Mouse (Mus musculus): ENCODE data around the gene Gm27179.
"Not testable (repeated sequence)": the region's sequence is repeated elsewhere in the genome, so short reads cannot be mapped to it uniquely, and the experiment has no call there.

The Gm27179 gene

DNA sequence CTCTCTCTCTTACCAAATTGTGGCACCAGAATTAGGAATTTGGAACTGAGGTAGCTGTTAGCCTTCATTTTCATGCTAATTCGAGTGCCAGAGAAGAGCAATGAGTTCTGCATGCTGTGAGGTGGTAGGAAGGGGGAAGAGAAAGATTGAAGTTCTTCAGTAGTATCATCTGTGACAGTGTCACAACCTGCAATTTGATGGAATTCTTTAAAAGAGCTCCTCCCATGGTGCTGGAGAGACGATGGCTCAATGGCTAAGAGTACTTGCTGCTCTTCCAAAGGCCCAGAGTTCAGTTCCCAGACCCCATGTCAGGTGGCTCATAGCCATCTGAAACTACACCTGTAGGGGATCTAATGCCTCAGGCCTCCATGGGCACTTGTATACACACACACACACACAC lies at the start of gene Gm27179:
Gene Gm27179, minus strand, starts transcription at position 101 of the 400 bp plus-strand sequence.
- not testable (repeated sequence) for DNase-seq

DNA sequence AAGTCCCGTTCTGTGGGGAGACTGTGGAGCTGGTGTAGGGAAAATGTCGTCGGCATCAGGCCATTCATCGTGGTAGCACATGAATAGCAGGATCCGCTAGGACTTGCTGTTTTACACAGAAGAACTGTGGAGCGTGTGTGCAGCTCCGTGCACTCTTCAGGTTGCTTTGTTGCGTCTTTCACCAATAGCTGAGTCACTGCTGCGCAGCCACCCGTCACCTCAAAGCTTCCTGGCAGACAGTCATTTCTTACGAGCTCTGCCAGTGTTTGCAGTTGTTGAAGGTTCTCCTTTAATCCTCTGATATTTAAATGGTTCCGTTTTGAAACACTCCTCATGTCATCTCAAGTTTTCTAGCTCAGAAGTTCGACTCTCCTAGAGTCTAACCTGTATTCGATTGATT lies 45.2 kb upstream of the Gm27179 start:
- DNase-seq = not testable (repeated sequence)

DNA sequence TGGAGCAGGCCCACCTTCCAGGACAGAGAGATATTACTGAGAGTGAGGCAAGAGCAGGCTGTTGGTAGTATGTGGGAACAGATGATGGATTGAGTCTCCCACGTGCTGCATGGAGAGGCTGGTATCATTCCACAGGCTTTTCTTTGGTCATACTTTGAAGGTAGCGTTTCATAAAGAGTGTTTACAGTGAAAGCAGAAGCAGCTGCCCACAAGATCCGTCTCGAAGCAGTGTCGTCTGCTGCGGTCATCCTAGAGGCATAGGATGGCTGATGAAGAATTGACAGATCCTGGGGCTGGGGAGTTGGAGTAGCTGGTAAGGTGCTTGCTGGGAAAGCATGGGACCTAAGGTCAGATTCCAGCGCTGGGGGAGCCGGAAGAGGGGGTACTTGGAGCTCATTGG lies 44.5 kb upstream of the Gm27179 start:
- DNase-seq = not testable (repeated sequence)

DNA sequence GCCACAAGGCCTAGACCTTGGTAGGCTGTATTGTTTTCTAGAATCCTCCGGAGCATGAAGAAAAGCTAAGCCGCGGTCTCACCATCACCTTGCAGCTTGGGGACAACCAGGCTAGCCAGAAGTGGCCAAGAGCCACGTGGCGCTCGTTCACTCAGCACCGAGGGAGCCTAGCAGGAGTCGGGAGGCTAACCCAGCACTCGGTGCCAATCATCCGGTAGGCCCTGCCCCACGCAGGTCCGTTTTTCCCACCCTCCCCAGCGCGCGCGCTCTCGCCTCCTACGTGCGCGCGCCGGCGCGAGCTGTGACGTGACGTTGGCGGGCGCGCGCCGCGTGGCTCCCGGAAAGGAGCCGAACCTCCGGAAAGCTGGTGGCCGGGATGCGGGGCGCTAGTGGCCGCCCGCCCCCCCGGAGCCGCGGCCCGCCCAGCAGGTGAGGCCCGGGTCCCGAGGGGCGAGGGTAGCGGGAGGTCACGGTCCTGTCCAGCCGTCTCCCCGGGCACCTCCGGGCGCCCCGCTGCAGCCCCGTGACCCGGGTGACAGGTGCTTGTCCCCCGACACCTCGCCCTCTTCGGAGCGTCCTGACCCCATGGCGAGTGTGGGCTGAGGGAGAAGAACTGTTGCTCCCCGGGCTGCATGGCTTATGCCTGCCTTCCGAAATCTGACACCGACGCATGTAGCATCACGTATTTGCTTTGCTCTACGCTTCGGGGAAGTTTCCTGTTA lies 42.9 kb upstream of the Gm27179 start, which contains the start of gene Entpd4b:
Gene Entpd4b, plus strand, starts transcription at position 315 of the 722 bp plus-strand sequence.
- DNase-seq = not testable (repeated sequence)

DNA sequence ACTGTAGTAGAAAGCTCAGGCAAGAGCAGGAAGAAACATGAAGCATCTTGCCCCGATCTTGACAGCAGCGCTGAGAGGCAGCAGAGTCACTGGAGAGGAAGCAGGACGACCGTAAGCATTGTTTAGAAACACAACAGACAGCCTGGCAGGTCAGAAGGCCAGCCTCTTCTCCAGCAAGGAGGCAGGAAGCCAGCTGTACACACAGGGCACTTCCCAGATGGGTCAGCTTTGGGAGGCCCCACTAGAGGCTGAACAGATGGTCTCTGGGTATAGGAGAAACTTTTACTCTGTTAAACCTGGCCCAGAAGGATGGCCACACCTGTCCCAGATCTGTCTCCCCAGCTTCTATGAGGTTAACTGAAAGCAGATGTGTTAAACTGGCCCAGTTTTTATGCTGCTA lies 35.0 kb upstream of the Gm27179 start:
- not testable (repeated sequence) for DNase-seq

DNA sequence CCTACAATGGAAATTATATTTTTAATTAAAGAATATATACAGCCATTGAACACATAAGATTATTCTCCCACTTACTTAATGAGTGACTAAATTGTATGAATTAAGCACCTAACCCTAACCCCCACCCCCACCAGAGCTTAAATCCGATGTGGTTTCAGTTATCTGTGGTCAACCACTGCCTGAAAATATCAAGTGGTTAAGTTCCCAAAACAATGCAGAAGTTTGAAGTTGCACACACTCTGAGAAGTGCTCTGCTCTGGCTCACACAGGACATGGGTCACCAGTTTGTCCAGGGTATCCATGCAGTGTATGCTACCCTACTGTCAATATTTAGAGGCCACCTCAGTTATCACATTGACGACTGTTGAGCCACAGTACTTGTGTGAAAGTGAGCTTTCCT lies 32.7 kb upstream of the Gm27179 start:
- not testable (repeated sequence) for DNase-seq

DNA sequence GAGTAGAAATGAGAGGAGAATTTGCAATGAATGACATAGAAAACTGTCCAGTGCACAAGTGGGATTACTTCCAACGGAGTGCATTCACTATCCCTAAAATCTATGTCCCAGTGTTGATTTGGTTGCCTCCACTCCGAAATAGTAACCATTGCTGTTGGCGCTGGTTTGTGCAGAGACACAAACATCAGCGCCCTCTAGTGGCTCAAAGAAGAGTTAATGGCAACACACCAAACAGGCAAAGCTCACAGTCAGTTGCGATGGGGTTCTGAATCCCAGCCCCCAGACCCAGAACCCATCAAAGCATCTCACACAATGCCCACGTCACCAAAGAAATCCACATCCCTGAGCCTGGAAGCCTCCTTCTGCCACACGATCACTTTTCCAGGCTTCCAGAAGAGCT lies 31.7 kb upstream of the Gm27179 start:
- DNase-seq = not testable (repeated sequence)

DNA sequence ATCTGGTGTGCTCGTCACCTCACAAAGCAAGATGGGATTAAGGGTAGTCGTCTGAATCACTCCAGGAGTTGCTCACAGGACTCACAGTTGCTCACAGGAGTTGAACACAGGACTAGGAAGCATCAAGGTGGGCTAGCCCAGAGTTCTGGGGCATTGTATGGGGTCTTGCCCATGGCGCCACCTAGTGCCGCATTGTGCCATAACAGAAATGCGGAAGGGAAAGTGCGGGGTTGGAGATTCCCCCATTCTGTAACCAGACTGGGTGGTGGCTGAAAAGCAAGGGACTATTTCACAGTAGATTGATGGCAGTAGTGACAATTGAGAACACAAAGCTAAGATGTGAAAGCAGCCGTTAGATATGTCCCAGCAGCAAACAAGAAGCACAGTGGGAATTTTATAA lies 30.3 kb upstream of the Gm27179 start:
- not testable (repeated sequence) for DNase-seq

DNA sequence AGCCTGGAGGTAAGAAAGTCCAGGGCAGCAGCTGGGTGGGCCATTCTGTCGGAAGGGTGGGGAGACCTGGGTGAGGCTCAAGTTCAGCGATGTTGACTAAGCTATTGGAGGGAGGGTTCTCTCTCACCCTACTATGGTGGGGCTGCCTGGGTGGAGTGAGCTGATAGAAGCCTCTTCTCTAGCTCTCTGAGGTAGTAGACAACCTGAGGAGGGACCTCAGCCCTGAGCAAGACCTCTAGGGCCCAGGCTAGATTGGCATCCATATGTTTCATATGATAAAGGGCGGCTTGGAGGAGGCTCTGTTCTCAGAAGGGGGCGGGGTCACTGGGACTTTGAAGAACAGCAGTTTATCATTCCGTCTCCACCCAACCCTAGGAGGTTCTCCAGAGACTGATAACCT lies 27.8 kb upstream of the Gm27179 start:
- not testable (repeated sequence) for DNase-seq

DNA sequence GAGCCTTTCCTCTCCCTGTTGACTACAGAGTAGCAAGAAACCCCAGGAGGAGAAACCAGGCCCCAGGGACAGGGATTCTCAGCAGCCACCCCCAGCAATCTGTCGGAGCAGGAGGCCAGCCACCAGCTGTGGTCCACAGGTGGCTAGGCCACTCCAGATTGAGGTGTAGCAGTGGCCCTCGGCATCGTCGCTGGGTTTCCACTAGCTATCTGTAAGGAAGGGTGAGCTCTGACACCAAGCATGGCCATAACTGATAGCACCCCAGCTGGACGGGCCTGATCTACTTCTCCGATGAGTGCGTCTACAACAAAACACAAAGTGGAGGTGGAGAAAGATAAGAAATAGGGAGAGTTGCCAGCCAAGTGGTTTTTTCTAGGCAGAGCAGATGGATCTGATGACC lies 24.2 kb upstream of the Gm27179 start:
- DNase-seq = not testable (repeated sequence)

DNA sequence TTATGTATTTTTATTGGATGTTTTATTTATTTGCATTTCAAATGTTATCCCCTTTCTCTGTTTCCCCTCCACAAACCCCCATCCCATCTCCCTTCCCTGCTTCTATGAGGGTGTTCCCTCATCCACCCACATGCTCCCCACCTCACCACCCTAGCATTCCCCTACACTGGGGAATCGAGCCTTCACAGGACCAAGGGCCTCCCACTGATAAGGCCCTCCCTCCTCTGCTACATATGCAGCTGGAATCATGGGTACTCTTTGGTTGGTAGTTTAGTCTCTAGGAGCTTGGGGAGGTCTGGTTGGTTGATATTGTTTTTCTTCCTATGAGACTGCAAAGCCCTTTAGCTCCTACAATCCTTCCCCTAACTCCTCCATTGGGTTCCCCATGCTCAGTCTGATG lies 13.9 kb upstream of the Gm27179 start:
- not testable (repeated sequence) for DNase-seq

DNA sequence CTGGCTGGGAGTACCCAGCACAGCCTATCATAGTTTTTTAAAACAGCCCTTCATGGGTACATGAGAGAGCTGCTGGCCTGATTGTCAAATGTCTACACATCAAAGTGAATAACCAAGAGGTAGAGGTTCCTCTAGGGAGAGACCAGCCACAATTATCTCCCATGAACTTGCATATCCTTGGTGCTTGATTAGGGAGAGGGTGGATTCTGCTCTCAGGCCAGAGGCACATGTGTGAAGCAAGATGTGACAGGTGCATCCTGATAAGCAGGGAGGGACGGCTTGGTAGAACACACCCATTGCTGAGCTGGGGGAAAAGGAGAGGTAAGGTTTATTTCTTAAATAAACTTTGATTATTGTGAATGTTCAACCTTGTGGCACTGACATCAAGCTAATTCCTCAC lies 10.7 kb upstream of the Gm27179 start:
- DNase-seq = not testable (repeated sequence)

DNA sequence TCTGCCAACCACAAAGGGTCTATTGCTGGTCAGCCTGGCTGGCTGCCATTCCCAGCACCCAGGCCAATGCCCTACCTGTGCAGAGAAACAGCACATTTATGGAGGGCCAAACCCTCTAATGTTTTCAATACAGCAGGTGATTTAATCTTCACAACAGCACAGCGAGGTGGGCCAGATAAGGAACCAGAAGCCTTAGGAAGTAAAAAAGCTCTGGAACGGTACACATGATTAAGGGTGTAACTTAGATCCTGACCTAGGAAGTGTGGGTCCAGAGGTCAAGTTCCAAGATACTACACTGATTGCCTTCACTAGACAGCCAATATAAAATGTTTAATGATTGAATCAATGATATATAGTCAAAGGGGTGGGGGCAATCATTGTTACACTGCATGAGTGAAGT lies 8.5 kb upstream of the Gm27179 start:
- DNase-seq = not testable (repeated sequence)

DNA sequence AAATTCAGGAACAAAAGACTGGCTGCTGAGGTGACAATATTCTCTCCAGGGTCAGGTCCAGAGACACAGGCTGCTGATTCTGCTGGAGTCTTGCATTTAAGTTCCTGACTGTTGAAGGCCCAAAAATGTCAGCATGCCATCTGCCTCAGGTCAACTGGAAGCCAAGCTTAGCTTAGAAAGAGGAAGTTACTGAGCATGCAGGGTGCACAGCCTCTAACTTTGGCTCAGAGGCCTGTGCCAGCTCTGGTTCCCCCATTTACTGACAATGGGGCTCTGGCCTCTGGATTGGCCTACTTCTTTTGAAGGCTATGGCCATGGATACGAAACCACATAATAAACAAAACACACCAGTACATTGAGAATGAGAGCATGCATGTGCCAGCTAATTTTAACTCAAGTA lies 5.3 kb downstream of the Gm27179 start:
- DNase-seq = not testable (repeated sequence)

DNA sequence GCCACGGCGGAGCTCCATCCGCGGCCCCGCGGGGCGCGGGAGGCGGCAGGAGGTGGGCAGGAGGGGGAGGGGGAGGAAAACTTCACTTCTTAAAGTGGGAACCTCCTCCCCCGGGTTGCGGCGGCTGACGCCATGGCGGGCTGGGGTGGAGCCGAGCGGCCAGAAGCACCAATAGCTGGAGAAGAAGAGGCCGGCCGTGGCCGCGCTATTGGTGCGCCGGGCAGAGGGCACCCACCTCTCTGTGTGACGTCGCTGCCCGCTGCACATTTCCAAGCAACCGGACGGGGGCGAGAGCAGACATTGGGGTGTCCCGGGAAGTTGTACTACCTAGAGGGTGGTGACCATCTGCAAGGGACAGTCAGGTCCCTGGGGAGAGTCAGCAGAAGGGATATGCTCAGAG lies 9.2 kb downstream of the Gm27179 start, which contains the start of gene Gm16867:
Gene Gm16867, minus strand, starts transcription at position 189 of the 400 bp plus-strand sequence.
- not testable (repeated sequence) for DNase-seq

DNA sequence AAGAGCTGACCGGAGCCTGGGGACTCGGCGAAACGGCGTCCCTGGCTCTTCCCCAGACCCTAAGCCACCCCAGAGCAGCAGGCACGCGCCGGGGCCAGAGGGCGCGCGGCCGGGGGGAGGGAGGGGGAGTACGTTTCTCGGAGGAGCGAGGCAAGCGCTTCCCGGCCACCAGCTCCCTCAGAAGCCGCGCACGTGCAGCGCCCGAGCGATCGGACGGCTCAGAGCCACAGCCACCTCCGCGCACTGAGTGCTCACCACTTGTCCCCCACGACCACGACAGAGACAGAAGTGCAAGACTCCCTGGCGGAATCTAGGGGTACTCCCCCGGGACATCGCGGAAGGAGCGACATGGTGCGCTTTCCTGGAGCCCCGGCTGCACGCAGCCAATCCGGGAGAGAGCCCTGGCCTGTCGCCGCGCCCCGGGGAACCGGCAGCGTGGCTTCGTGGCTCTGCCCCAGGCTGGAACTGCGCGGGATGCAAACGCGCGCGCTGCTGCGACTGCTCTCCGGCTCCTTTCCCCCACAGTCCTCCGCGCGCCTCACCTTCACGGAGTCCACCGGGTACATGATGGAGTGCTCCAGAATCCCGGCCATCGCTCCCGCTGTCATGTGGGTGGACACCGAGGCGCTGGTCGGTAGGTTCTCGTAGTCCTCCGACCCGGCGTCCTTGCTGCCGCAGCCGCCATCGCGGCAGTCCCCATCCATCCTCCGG lies 9.8 kb downstream of the Gm27179 start:
- not testable (repeated sequence) for DNase-seq

DNA sequence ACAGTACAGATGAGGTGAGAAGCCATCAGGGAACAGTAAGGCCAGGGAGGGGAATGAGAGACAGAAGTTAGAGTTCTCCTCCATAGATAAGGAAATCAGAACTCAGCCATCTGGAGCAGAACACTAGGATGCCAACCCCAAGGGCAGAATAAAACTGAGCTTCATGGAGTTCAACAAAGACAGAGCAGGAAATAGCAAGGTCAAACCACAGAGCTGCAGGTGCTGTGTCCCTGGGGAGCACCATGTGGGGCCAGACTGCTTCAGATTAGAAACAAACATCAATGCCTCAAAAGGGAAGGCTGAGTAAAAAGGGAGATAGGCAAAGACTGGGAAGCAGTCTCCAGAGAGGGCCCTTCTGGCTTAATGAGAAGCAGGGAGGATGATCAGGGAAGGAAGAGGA lies 16.1 kb downstream of the Gm27179 start:
- DNase-seq = not testable (repeated sequence)

DNA sequence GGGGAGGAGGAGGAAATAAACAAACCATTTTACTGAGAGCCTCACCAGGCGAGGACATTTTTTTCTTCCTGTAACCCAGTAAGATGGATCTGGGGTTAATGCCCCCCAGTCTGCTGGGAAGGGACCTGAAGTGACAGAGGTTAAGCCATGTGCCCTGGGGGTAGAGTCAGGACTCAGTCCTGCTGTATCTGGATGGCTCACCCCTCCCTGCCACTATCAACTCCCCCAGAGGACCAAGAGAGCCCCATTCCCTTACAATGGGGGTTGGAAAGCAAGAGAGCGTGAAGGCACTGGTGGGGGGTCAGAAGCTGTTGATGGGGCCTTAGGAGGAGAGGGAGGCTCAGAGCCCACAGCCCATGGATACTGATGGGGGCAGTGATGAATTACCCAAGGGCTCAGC lies 17.4 kb downstream of the Gm27179 start:
- DNase-seq = not testable (repeated sequence)

DNA sequence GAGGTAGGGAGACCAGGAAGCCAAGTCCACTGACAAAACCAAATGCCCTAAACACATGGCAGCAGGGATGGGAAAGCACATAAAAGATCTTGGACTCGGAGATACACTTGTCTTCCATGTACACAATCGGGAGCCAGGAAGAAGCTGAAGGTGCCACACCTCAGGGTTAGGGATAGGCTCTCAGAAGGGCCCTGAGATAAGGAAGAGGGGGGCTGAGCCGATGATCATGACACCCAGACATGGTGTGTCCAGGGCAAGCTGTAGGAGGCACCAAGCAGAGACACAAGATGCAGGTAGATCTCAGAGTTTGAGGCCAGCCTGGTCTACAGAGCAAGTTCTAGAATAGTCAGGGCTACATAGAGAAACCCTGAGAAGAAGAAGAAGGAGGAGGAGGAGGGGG lies 17.8 kb downstream of the Gm27179 start:
- DNase-seq = not testable (repeated sequence)

DNA sequence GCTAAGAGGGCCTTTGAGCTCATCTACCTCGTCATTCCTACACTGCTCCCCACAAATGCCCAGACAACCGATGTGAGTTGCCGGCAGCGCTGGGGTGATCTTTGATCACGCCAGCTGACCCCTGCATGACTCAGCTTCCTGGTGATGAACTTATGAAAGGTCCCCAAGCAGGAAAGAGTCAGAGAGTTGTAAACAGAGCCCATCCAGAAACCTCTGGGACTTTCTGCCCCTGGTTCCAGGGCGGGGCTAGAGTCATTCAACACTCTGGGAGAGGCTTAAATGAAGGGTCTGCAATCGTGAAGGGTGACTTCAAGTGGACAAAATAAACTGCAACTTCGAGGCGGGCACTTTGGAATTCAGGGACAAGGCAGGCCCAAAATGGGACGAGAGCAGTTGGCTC lies 24.3 kb downstream of the Gm27179 start:
- DNase-seq = not testable (repeated sequence)

DNA sequence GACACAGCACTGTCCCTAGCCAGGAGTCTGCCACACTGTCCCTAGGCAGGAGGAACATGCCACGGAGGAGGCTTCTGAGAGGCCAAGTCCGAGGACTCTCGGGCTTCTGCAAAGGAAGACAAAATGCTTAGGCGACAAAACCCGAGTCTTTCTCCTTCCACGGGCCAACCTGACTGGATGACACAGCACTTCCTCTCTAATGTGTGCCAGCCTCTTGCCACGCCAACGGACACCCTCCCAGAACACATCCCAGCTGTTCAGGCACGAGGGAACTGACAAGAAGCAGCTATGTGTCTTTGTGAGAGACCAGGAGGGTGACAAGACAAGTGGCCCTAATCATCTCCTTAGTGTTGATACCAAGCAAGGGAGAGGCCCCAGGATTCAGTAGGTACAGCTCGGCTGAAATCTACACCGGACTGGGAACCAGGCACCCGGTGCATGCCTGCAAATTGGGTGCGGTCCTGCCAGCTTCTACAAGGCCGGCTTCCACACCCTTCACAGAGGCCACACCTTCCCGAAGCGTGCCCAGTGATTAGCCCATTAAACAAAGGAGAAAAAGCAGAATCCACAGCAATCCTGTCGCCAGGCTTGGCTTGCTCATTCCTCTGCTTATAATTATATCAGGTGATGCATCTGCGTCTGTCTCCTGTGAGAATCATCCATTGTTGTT lies 26.7 kb downstream of the Gm27179 start:
- DNase-seq = not testable (repeated sequence)

DNA sequence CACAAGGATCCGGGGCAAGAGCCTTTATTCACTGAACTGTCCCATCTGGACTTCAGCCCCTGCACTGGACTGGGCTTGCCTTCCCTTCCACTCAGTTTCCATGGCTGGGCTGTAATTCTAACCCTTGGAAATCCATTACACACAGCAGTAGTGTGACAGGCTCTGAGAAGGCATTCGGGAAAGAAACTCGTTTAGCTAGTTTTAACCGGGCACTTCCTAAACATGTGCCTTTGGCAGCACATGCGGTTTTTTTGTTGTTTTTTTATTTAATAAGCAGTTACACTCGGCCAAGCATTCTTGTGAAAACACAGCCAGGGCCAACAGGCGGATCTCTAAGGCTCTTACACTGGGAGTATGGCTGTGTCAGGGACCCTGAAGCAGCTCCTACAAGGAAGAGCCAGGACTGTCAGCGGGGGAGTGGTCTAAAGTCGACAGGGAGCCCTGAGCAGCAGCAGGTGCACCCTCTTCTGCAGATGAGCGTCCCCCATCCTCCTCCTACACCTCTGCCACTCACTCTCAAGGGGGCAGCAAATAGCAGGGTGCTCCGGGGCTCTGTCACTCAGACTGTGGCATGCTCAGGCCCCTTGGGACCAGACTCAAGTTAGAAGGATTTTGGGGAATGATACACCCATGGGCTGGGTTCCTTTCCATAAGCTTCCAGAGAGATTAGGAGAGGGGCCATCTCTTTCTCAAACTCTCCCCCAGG lies 38.3 kb downstream of the Gm27179 start:
- DNase-seq = not testable (repeated sequence)

DNA sequence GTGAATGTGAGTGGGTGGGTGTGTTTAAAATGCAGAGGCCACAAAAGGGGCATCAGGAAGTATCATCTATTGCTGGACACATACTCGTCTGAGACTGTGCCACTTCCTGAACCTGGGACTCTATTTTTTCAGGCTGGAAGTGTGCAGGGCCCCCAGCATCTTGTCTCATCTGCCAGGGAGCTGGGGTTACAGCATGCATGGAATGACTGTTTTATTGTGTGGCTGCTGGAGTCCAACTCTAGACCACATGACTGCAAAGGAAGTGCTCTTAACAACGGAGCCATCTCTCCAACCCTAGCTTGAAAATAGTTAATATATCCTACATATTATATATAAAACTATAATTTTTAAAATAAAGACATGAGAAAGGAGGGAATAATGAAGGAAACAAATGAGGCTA lies 39.0 kb downstream of the Gm27179 start:
- not testable (repeated sequence) for DNase-seq

Data from cerebellum, postnatal 14 days (tissue).